Mouse (Mus musculus) hindbrain, embryonic 16.5 days (tissue): ENCODE data around the gene Nrip2. TPM values are rescaled to one million over a fixed set of nuclear protein-coding genes. Genes with fewer than 3 reads are reported as not detected.

ENCODE experiments used
- ATAC-seq: fragments of 200-750 bp; cut with Nextera tagmentation; 2 replicates; pipeline ENCODE4 v1.8.0; 2017; ENCODE audit warnings: moderate TSS enrichment, moderate library complexity
- H3K27ac ChIP-seq: fragments of 300-500 bp; sonication (generic); 2 replicates; pipeline ENCODE4 v1.5.1; 2014; ENCODE audit warnings: low read depth, mild to moderate bottlenecking, control low read depth, low read length, moderate library complexity
- H3K27me3 ChIP-seq: fragments of 300-500 bp; sonication (generic); replicated peaks from 2 replicates; pipeline ENCODE4 v1.6.1; 2014; ENCODE audit warnings: low read length; ENCODE audit not compliant: control insufficient read depth, insufficient read depth
- H3K36me3 ChIP-seq: fragments of 300-500 bp; sonication (generic); 2 replicates; pipeline ENCODE4 v1.6.1; 2014; ENCODE audit warnings: mild to moderate bottlenecking, low read length, moderate library complexity, mixed read lengths; ENCODE audit not compliant: control insufficient read depth, insufficient read depth
- H3K4me1 ChIP-seq: fragments of 300-500 bp; sonication (generic); 2 replicates; pipeline ENCODE4 v1.6.1; 2014; ENCODE audit warnings: low read depth, low read length; ENCODE audit not compliant: control insufficient read depth, insufficient read depth
- H3K4me2 ChIP-seq: fragments of 300-500 bp; sonication (generic); 2 replicates; pipeline ENCODE4 v1.6.1; 2014; ENCODE audit warnings: mild to moderate bottlenecking, low read length, control low read depth, moderate library complexity
- H3K4me3 ChIP-seq: fragments of 300-500 bp; sonication (generic); 2 replicates; pipeline ENCODE4 v1.5.1; 2014; ENCODE audit warnings: mild to moderate bottlenecking, low read length, control low read depth, moderate library complexity
- H3K9ac ChIP-seq: fragments of 300-500 bp; sonication (generic); 2 replicates; pipeline ENCODE4 v1.6.1; 2014; ENCODE audit warnings: low read depth, mild to moderate bottlenecking, control low read depth, low read length, moderate library complexity
- H3K9me3 ChIP-seq: fragments of 300-500 bp; sonication (generic); 2 replicates; pipeline ENCODE4 v1.6.1; 2014; ENCODE audit warnings: mild to moderate bottlenecking, low read length, moderate library complexity; ENCODE audit not compliant: control insufficient read depth
- WGBS: fragments of 180-500 bp; shearing (Covaris S2); extraction: QIAGEN DNeasy Blood & Tissue Kit; methylation state at CpG from one replicate; pipeline ENCODE4 v1.1.7; 2014; 5-methylcytosine and 5-hydroxymethylcytosine counted together
- polyA plus RNA-seq: library from polyadenylated mRNA; unstranded; fragments of >200 nt; fragmentation: Nextera tagmentation; extraction: Ambion mirVana; gene quantifications from 2 replicates; pipeline ENCODE4 v1.2.1, GENCODE M21; 2015

The Nrip2 gene
- polyA plus RNA-seq, result 11.0 and 11.3 TPM in 2 replicates

- WGBS, result 76% methylated on average over 3 of the region's 3 CpGs
- Histone ChIP-seq H3K27ac (peak within 1 kb of the TSS; percentile 71), H3K9me3 (no peaks in the 10 kb centered on the region), H3K27me3 (no peaks in the 10 kb centered on the region), H3K9ac (peak within 1 kb of the TSS; percentile 61), H3K4me2 (peak within 1 kb of the TSS; percentile 68), H3K4me3 (peak within 1 kb of the TSS; percentile 40), H3K4me1 (peaks cover 12% of the 10 kb centered on the region), H3K36me3 (no peaks in the 10 kb centered on the region)
- no peak; the same call in 1 of the 2 replicates for ATAC-seq
Observed at GRCm38 (mm10) chr6:128398996-128399395, at the start of gene Nrip2. Nrip2 (plus strand) TSS chr6:128399296.

GRCm38 (mm10) chr6:128349711-128350110, 49.4 kb upstream of the Nrip2 start:
- H3K9ac ChIP-seq, result no peak overlapping the region
- peak; percentile 69 for ATAC-seq
- 28% methylated on average over 7 of the region's 7 CpGs for WGBS
- H3K27me3 ChIP-seq, result no peaks in the 10 kb centered on the region
- no peak overlapping the region for H3K4me2 ChIP-seq
- H3K36me3 ChIP-seq, result no peaks in the 10 kb centered on the region
- no peaks in the 10 kb centered on the region for H3K9me3 ChIP-seq
- peaks cover 11% of the 10 kb centered on the region for H3K4me1 ChIP-seq
- H3K27ac ChIP-seq, result peak overlapping the region; percentile 55
- no peak overlapping the region for H3K4me3 ChIP-seq

- no peaks in the 10 kb centered on the region for H3K9me3 ChIP-seq
- H3K27me3 ChIP-seq, result no peaks in the 10 kb centered on the region
- H3K36me3 ChIP-seq, result peaks cover 12% of the 10 kb centered on the region
- peaks cover 18% of the 10 kb centered on the region for H3K4me1 ChIP-seq
- 42% methylated on average over 3 of the region's 3 CpGs for WGBS
- no peak overlapping the region; the same call in 1 of the 2 replicates for H3K4me3 ChIP-seq
- H3K9ac ChIP-seq, result no peak overlapping the region
- ATAC-seq, result no peak
- peak overlapping the region; percentile 84 for H3K4me2 ChIP-seq
- no peak overlapping the region for H3K27ac ChIP-seq
Observed at GRCm38 (mm10) chr6:128354140-128354539, 45.0 kb upstream of the Nrip2 start.

GRCm38 (mm10) chr6:128355201-128355681, 43.9 kb upstream of the Nrip2 start:
- H3K9me3 ChIP-seq, result no peaks in the 10 kb centered on the region
- H3K27me3 ChIP-seq, result no peaks in the 10 kb centered on the region
- peak overlapping the region; percentile 94 for H3K27ac ChIP-seq
- peak overlapping the region; percentile 92 for H3K9ac ChIP-seq
- WGBS, result 0% methylated on average over 28 of the region's 28 CpGs
- H3K4me2 ChIP-seq, result peak overlapping the region; percentile 84
- ATAC-seq, result peak; percentile 75
- H3K36me3 ChIP-seq, result peaks cover 12% of the 10 kb centered on the region
- H3K4me1 ChIP-seq, result peaks cover 18% of the 10 kb centered on the region
- peak overlapping the region; percentile 87 for H3K4me3 ChIP-seq

GRCm38 (mm10) chr6:128355726-128356416, 43.2 kb upstream of the Nrip2 start, which contains the start of gene Tulp3:
Tulp3 (minus strand) TSS chr6:128355851.
- H3K9me3 ChIP-seq, result no peaks in the 10 kb centered on the region
- 0% methylated on average over 37 of the region's 42 CpGs for WGBS
- peak; percentile 99 for ATAC-seq

GRCm38 (mm10) chr6:128358999-128359398, 40.1 kb upstream of the Nrip2 start:
- WGBS, result 4% methylated on average over 2 of the region's 2 CpGs
- Histone ChIP-seq H3K9ac (no peak overlapping the region), H3K9me3 (no peaks in the 10 kb centered on the region), H3K4me2 (no peak overlapping the region), H3K27ac (no peak overlapping the region), H3K4me3 (no peak overlapping the region), H3K36me3 (peaks cover 12% of the 10 kb centered on the region), H3K27me3 (no peaks in the 10 kb centered on the region), H3K4me1 (peaks cover 31% of the 10 kb centered on the region)
- no peak for ATAC-seq

More at GRCm38 (mm10) chr6:128355726-128356416, 43.2 kb upstream of the Nrip2 start, which contains the start of gene Tulp3:
- H3K9ac ChIP-seq, result peak within 1 kb of the TSS; percentile 92
- no peaks in the 10 kb centered on the region for H3K27me3 ChIP-seq
- peak within 1 kb of the TSS; percentile 84 for H3K4me2 ChIP-seq
- peaks cover 20% of the 10 kb centered on the region for H3K4me1 ChIP-seq
- peaks cover 12% of the 10 kb centered on the region for H3K36me3 ChIP-seq
- peak within 1 kb of the TSS; percentile 94 for H3K27ac ChIP-seq
- H3K4me3 ChIP-seq, result peak within 1 kb of the TSS; percentile 87

GRCm38 (mm10) chr6:128361901-128362300, 37.2 kb upstream of the Nrip2 start:
- 9% methylated on average over 9 of the region's 9 CpGs for WGBS
- H3K4me1 ChIP-seq, result peaks cover 17% of the 10 kb centered on the region
- peak overlapping the region; percentile 83 for H3K4me3 ChIP-seq
- no peaks in the 10 kb centered on the region for H3K9me3 ChIP-seq
- H3K9ac ChIP-seq, result peak overlapping the region; percentile 77
- peaks cover 12% of the 10 kb centered on the region for H3K36me3 ChIP-seq
- H3K27me3 ChIP-seq, result no peaks in the 10 kb centered on the region
- ATAC-seq, result no peak
- H3K27ac ChIP-seq, result peak overlapping the region; percentile 89
- peak overlapping the region; percentile 100 for H3K4me2 ChIP-seq

- under 1% methylated on average over 40 of the region's 76 CpGs for WGBS
- peak within 1 kb of the TSS; percentile 100 for H3K4me2 ChIP-seq
- H3K36me3 ChIP-seq, result peaks cover 7% of the 10 kb centered on the region; the same call in 1 of the 2 replicates
- peak within 1 kb of the TSS; percentile 83 for H3K4me3 ChIP-seq
- H3K9me3 ChIP-seq, result no peaks in the 10 kb centered on the region
- H3K9ac ChIP-seq, result peak within 1 kb of the TSS; percentile 77
- no peaks in the 10 kb centered on the region for H3K27me3 ChIP-seq
- ATAC-seq, result peak; percentile 93
- peak within 1 kb of the TSS; percentile 89 for H3K27ac ChIP-seq
- H3K4me1 ChIP-seq, result peaks cover 17% of the 10 kb centered on the region
Observed at GRCm38 (mm10) chr6:128362381-128363006, 36.6 kb upstream of the Nrip2 start, which contains the start of the genes Rhno1 and Foxm1. Rhno1 (minus strand) TSS chr6:128362911. Foxm1 (plus strand) TSS chr6:128362967.
